Mouse (Mus musculus) common myeloid progenitor, adult 5-6 weeks (primary cell): Measurements from ENCODE around the gene Pole4. TPM values are rescaled to one million over a fixed set of nuclear protein-coding genes. Genes with fewer than 3 reads are reported as not detected.
A peak's percentile ranks its signal among the peaks of the same experiment; 100 is the strongest.
"Not testable (repeated sequence)": the region's sequence is repeated elsewhere in the genome, so short reads cannot be mapped to it uniquely, and the experiment has no call there.

Experiments
- ATAC-seq: replicated peaks from 2 replicates; pipeline ENCODE4 v1.8.0; 2016; ENCODE audit warnings: low read depth, mild to moderate bottlenecking, moderate TSS enrichment, inconsistent platforms; ENCODE audit not compliant: poor library complexity, severe bottlenecking
- total RNA-seq: library from RNA; stranded (forward); fragments of 200-1000, 187-1606 nt; gene quantifications from 2 replicates; pipeline ENCODE4 v1.2.3, GENCODE M21; 2017

Gene Pole4
- total RNA-seq, 1 experiment from 2014 or later, result 57.4 TPM

GRCm38 (mm10) chr6:82716126-82716525 lies 11.0 kb upstream of the Pole4 start:
- ATAC-seq, result no peak

DNA sequence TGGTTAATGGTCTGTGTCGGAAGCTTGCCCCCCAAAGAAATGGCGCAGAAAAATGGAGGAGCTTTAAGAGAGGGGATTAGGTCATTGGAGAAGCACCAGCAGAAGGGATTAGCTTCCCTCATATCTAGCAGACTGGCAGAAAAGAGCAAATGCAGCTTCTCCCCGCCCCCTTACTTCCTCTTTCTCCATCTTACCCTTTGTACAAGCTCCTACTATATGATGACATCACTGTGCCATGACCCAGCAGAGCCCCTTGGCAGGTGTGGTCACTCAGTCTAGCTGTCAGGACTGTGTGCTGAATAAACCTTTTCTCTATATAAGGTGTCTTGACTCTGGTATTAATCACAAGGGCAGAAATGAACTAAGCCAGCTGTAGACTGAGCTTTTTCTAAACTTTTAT lies 10.5 kb upstream of the Pole4 start:
- ATAC-seq, result peak; percentile 57

DNA sequence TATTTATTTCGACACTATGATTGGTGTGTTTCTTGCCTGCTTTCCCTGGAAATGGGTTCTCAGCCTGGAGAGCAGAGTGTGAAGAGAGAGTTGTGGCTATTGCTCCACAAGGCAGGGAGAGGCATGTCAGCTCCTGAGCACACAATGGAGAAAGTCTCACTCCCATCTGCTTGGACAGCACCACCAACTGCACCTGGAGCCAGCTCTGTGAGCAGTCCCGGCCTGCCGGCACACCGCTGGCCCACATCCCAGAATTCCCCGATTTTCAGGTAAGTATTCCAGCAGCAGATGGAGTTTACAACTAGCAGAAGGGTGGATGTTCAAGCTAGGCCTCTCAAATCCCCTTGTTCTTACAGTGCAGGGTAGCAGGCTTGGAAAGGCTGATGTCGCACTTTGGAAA lies 10.1 kb upstream of the Pole4 start:
- ATAC-seq, result no peak

DNA sequence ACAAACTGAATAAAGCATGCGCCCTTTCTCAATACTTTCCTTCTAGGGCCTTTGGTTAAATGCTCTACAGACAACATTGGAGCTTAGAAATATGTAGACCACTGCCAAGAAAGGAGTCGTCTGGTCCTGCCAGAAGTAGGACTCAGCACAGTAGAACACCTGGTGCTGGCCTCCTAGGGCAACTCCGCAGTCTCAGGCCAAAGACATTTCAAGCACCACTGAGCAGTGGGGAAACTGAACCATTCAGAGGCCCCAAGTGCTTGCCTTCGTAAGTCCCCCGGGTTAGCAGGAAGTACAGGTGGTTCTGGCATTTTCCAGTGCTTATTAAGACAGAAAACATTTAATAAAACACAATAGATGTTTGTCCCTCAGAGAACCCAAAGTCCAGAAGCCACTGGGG lies 9.7 kb upstream of the Pole4 start:
- no peak for ATAC-seq

DNA sequence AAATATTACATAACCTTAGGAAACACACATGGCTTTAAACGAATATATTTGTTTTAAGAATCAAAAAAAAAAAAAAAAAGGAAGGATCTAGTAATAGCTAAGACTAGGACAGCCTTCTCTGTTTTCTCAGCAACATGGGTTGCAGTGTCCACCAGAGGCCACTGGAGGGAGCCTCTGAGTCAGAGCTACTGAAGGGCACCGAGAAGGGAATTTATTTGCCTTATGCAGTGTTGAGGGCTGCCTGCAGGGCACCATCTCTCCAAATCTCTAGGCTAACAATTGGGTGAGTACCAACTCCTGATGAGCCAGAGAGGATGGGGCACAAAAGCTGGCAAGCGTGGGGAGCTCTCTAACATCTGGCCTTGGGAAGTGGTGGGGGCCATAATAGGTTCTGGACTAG lies 9.1 kb upstream of the Pole4 start:
- ATAC-seq, result peak; percentile 94

- no peak for ATAC-seq
Measured at GRCm38 (mm10) chr6:82707742-82708141, 2.6 kb upstream of the Pole4 start.

DNA sequence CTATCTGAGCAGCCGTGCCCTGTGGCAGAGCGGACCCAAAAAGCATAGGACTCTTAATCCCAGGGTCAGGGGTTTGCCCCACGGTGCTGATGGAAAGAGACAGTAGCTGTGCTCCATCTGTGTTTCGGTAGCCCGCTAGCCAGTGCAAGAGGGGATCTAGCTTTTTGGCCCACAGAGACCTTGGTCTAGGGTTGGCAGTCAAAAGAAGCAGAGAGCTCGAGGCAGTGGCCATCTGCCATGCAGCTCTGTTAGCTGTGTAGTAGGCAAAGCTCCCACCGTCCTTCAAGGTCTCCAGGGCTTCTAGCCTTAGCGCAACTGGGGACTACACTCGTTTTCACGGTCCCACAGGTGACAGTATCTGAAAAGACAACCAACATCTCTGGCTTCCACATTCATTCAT lies 2.1 kb upstream of the Pole4 start:
- no peak for ATAC-seq

DNA sequence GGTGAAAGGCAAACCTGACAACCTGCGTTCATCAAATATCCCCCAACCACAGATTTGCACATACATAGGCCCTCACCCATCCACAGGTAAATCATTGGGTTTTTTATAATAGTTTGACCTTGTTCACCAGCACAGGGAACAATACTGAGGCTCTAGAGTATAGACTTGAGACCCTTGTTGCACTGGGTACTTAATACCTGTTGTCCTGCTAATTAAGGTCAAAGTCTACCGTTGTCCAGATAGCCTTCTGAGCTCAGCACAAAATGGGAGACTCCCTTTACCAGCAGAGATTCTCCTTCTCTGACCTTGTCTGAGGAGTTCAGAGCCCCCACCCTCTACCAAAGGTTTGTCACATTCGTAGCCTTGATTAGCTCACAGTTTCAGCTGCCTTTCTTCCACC lies 1.5 kb downstream of the Pole4 start:
- no peak for ATAC-seq

- ATAC-seq, result peak; percentile 98
Measured at GRCm38 (mm10) chr6:82702593-82703017, 2.6 kb downstream of the Pole4 start.

GRCm38 (mm10) chr6:82701296-82701695 lies 3.9 kb downstream of the Pole4 start:
- no peak for ATAC-seq

DNA sequence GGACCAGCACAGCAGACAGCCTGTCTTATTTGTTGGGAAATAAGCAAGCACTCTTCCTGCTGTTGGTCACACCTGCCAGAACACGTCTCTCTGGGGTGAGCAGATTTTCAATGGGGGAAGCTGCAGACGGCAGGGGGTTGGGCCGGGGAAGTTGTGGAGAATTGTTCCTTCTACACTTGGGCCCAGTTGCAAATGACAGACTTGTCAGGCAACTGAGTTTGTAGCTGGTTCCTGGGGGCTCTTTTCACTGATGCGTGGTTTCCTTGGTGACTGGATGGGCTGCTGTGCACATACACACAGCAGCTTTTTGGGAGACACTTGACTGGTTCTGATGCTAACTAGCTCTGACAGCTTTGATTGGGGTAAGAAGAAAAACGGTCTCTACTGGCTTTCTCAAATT lies 5.3 kb downstream of the Pole4 start:
- no peak for ATAC-seq

DNA sequence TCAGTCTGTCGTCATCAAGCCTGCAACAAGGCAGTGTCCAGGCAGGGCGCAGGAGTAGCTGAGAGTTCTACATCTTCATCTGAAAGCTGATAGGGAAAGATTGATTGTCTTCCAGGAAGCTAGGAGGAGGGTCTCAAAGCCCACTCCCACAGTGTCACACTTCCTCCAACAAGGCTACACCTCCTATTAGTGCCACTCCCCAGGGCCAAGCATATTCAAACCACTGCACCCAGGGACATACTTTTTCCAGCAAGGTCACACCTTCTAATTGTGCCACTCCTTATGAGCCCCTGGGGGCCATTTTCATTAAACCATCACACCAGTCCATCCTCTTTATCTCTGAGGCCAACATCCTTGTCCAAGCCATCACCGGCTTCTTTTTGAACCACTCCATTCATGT lies 8.4 kb downstream of the Pole4 start:
- no peak for ATAC-seq

- no peak for ATAC-seq
Measured at GRCm38 (mm10) chr6:82694668-82695067, 10.5 kb downstream of the Pole4 start.

GRCm38 (mm10) chr6:82689474-82689873 lies 15.7 kb downstream of the Pole4 start:
- no peak for ATAC-seq

DNA sequence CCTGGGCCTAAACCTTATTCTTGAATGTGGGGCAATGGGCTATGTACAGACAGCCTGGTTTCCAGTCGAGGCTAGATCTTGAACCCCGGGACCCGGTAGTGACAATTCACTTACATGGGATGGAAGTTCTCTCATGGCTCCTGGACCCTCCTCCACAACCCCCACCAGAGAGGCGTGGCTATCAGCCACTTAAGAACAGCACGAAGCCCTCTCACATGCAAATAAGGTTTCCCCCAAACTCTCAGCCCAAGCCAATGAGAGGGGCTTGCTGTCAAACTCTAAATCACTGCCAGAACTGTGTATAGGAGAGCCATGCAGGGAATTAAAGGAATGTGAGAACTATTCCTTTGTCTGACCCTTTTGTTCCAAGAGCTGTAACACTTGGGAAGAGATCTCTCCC lies 16.6 kb downstream of the Pole4 start:
- not testable (repeated sequence) for ATAC-seq

DNA sequence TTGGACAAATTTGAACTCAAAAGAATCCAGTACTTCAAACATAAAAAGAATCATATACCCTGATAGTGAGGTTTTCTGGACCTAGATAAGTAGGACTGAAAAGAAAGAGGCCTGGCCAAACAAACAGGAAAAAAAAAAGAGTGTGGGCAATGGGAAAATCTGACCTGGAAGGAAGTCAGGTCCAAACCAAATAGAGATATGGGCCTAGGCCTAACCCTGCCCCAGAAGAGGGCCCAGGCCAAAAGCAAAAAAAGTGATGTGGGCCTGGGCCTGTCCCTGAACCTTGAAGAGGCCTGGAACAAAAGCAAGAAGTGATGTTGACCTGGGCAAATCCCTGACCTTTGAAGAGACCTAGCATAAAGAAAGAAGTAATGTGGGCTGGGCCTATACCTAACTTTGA lies 21.0 kb downstream of the Pole4 start:
- no peak for ATAC-seq

DNA sequence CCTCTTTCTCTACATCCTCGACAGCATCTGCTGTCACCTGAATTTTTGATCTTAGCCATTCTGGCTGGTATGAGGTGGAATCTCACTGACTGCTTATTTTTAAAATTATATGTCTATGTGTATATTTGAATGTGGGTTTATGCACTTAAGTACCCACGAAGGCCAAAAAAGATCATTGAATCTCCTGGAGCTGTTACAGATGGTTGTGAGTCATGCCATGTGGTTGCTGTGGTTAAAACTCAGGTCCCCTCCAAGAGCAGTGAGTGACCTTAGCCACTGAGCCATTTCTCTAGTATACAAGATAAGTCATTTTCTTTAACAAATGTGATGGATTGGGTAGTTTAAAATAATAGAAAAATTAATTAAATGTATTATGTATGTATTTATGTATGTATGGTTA lies 25.9 kb downstream of the Pole4 start:
- ATAC-seq, result not testable (repeated sequence)

DNA sequence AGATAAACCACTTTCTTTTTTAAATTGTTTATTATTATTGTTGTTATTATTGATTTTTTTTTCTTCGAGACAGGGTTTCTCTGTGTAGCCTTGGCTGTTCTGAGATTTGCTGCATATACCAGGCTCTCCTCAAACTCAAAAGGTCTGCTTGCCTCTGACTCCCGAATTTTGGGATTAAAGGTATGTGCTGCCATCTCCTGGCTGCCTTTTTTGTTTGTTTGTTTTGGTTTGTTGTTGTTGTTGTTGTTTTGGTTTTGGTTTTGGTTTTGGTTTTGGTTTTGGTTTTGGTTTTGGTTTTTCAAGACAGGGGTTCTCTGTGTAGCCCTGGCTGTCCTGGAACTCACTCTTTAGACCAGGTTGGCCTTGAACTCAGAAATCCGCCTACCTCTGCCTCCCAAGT lies 27.5 kb downstream of the Pole4 start:
- ATAC-seq, result not testable (repeated sequence)

GRCm38 (mm10) chr6:82666480-82666879 lies 38.7 kb downstream of the Pole4 start:
- no peak for ATAC-seq

DNA sequence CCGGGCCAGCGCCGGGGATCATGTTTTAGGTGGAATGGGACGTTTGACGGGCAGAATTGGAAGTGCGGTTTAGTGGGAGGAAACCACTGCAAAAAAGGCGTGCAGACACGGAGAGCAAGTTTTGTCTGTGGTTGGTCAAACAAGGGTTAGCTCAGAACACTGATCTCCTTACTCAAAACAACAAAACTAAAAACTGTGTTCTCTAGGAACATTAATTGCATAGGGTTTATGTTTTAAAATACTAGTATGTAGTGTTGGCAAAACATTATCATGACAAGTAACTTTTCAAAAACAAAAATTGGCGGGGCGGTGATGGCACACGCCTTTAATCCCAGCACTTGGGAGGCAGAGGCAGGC lies 52.0 kb downstream of the Pole4 start:
- ATAC-seq, result no peak

- peak; percentile 94 for ATAC-seq
Measured at GRCm38 (mm10) chr6:82652521-82653168, 52.5 kb downstream of the Pole4 start.

DNA sequence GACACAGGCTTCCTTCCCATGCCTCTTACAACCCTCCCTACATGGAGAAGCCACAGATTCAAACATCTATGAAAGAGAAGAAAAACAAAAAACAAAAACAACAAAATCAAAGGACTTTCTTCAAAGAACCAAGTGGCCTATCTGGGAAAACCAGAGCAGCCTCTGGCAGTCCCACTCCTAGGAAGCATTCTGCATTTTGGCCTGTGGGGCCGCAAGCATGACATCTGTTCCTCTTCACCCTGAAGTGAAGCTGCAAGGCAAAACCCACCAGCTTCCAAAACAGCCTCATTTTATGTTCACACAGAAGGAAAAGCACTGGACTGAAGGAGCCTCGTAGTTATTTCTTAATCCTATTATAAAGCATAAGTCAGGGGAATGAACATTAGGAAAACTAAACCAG lies 56.1 kb downstream of the Pole4 start:
- ATAC-seq, result no peak
